Mouse (Mus musculus) lung, postnatal 0 days (tissue): ENCODE measurements at regions not wholly inside any gene's neighbourhood (a gene's known extent, or its start where the extent isn't known, plus 50 kb on each side); places are given as distances from the start of the nearest gene placed in this dataset.

Source experiments
- CTCF ChIP-seq: IDR thresholded peaks from 2 replicates; pipeline ENCODE4 v1.5.1; 2016; ENCODE audit warnings: antibody characterized with exemption, mild to moderate bottlenecking
- EP300 ChIP-seq: IDR thresholded peaks from 2 replicates; pipeline ENCODE4 v1.6.1; 2016; ENCODE audit warnings: antibody characterized with exemption, mild to moderate bottlenecking, control low read depth

GRCm38 (mm10) chr13:83154626-83155124 lies 349.2 kb upstream of the Mef2c start:
- TF ChIP-seq CTCF (no peak), EP300 (no peak)
